Mouse (Mus musculus) thymus, adult 18-20 months (tissue): ENCODE measurements at regions not wholly inside any gene's neighbourhood (a gene's known extent, or its start where the extent isn't known, plus 50 kb on each side); places are given as distances from the start of the nearest gene placed in this dataset.
A peak's percentile ranks its signal among the peaks of the same experiment; 100 is the strongest.

Experiments used
- DNase-seq, 2 experiments: peaks; one replicate each; pipeline ENCODE4 v3.0.0; 2022; ENCODE audit warnings: mixed read lengths in 2 of 2

- no peak for DNase-seq
Measured at GRCm38 (mm10) chr12:92509494-92509893, 660.5 kb upstream of the Sel1l start.

GRCm38 (mm10) chr12:92508796-92509489 is 660.0 kb upstream of the Sel1l start:
- no peak for DNase-seq

GRCm38 (mm10) chr12:92483984-92484383 is 635.0 kb upstream of the Sel1l start:
- no peak for DNase-seq

GRCm38 (mm10) chr12:92474293-92475062 is 625.5 kb upstream of the Sel1l start:
- no peak for DNase-seq

GRCm38 (mm10) chr12:92451110-92451818 is 602.3 kb upstream of the Sel1l start:
- no peak for DNase-seq

- DNase-seq = no peak
Measured at GRCm38 (mm10) chr12:92418458-92418857, 569.5 kb upstream of the Sel1l start.

- no peak for DNase-seq
Measured at GRCm38 (mm10) chr12:92405506-92405905, 556.5 kb upstream of the Sel1l start.

GRCm38 (mm10) chr12:92400987-92401386 is 552.0 kb upstream of the Sel1l start:
- DNase-seq = no peak

GRCm38 (mm10) chr12:92386195-92386594 is 537.2 kb upstream of the Sel1l start:
- no peak for DNase-seq

GRCm38 (mm10) chr12:92384266-92384937 is 535.4 kb upstream of the Sel1l start:
- no peak for DNase-seq

- no peak for DNase-seq
Measured at GRCm38 (mm10) chr12:92379130-92379529, 530.2 kb upstream of the Sel1l start.

- no peak for DNase-seq
Measured at GRCm38 (mm10) chr12:92365926-92366325, 517.0 kb upstream of the Sel1l start.

- DNase-seq = no peak
Measured at GRCm38 (mm10) chr12:92353386-92354257, 504.7 kb upstream of the Sel1l start.

GRCm38 (mm10) chr12:92318241-92318640 is 469.3 kb upstream of the Sel1l start:
- no peak for DNase-seq

- DNase-seq = no peak
Measured at GRCm38 (mm10) chr12:92317609-92318008, 468.7 kb upstream of the Sel1l start.

GRCm38 (mm10) chr12:92316285-92316684 is 467.3 kb upstream of the Sel1l start:
- DNase-seq = no peak

- no peak for DNase-seq
Measured at GRCm38 (mm10) chr12:92315820-92316219, 466.9 kb upstream of the Sel1l start.

- peak; percentile 6 for DNase-seq
Measured at GRCm38 (mm10) chr12:92302951-92303591, 454.1 kb upstream of the Sel1l start.

- no peak for DNase-seq
Measured at GRCm38 (mm10) chr12:92294887-92295286, 445.9 kb upstream of the Sel1l start.

- no peak for DNase-seq
Measured at GRCm38 (mm10) chr12:92293341-92293720, 444.4 kb upstream of the Sel1l start.
